Mouse (Mus musculus): Measurements from ENCODE around the gene Sipa1l3. TPM values are rescaled to one million over a fixed set of nuclear protein-coding genes. Genes with fewer than 3 reads are reported as not detected.
A peak's percentile ranks its signal among the peaks of the same experiment; 100 is the strongest.

Sipa1l3 gene
- polyA plus RNA-seq, 1 experiment: 35.4 TPM

GRCm38 (mm10) chr7:29327087-29327486 lies 191.4 kb downstream of the Sipa1l3 start:
- no peak for TF ChIP-seq POLR2A (IDR thresholded peaks at IDR 0.05; ENCODE audit: extremely low read depth, insufficient read depth, low read length)
- TF ChIP-seq CTCF (IDR thresholded peaks at IDR 0.05; ENCODE audit: extremely low read depth, insufficient read depth, low read length): no peak
- H3K27ac ChIP-seq (ENCODE audit: insufficient read depth, low read length): no peak overlapping the region
- H3K4me1 ChIP-seq (ENCODE audit: control insufficient read depth, insufficient read depth, low read length): peaks cover 5% of the 10 kb centered on the region
- no peak overlapping the region for H3K4me3 ChIP-seq (ENCODE audit: insufficient read depth, low read length)

DNA sequence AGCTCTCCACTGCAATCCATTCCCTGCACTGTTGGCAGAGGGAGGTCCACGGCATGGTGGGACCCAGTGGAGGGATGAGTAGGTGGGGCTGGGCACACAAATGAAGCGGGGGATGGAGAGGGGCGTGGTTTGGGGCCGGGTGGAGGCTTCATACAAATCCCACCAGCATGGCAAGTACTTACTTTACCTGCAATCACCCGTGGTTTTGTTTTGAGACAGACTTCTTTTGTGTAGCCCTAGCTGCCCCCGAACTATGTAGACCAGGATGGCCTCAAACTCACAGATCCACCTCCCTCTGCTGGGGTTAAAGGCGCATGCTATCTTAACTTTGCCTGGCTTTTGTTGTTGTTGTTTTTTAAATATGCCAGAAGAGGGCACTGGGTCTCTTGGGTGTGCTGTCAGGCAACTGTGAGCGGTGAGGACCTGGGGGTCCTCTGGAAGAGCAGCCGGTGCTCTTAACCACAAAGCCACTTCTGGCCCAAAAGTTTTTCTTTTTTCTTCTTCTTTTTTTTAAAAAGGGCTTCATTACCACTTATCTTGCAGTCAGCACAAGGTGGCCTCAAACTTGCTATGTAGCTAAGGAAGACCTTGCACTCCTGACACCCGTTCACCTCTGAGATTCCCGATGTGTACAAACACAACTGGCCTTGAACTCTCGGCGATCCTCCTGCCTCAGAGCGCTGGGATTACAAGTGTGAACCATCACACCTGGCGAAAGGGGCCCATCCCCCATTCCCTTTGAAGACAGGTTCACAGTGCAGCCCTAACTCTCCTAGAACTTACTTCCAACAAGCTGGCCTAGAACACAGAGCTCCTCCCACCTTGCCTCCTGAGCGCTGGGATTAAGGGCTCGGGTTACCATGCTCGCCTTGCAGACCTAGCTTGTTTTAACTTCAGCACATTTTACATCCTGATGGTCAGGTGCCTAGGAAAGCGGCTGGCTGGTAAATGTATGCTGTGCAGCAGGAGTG lies 198.8 kb downstream of the Sipa1l3 start:
- H3K27ac ChIP-seq (ENCODE audit: insufficient read depth, low read length): no peak overlapping the region
- H3K4me3 ChIP-seq (ENCODE audit: insufficient read depth, low read length): no peak overlapping the region
- TF ChIP-seq POLR2A (IDR thresholded peaks at IDR 0.05; ENCODE audit: extremely low read depth, insufficient read depth, low read length) (no peak), CTCF (IDR thresholded peaks at IDR 0.05; ENCODE audit: extremely low read depth, insufficient read depth, low read length) (0 out of 2 replicates have a peak, but pooled peaks have one; percentile 18)
- H3K4me1 ChIP-seq (ENCODE audit: control insufficient read depth, insufficient read depth, low read length): peaks cover 17% of the 10 kb centered on the region

DNA sequence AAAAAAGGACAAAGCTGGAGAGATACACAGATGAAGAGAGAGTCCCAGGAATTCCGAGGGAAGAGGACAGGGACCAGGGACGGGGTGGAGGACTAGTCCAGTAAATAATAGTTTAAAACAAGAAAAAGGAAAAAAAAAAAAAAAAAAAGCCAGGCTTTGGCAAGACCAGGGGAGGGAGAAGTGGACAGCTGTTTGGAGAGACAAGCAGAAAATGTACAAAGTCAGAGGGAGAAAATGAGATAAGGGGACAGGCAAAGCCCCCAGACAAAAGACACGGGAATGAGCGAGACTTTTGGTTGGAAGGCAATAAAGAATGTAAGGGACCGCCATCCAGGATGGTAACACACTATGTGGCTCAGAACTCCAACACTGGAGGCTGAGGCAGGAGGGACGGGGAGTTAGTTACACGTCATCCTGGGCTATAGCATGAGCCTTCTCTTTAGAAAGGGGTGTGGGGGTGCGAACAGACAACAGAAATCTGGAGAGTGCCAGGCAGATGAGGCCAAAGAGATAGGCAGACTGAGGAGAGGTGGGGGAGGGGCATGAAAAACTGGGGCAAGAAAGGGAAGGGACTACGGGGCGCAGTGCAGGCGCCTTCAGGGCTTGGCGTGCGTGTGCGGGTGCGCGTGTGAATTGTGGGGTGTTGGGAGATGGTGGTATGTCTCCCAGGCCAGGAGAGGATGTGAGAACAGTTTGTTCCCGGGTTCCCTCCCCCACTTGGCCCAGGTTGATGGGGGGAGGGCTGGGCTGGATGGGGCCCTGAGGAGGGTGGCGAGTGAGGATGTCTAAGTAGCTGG lies 200.1 kb downstream of the Sipa1l3 start:
- Histone ChIP-seq H3K4me3 (ENCODE audit: insufficient read depth, low read length) (no peak overlapping the region), H3K27ac (ENCODE audit: insufficient read depth, low read length) (0 out of 2 replicates have a peak overlapping the region, but pooled peaks have one; percentile 24), H3K4me1 (ENCODE audit: control insufficient read depth, insufficient read depth, low read length) (peaks cover 19% of the 10 kb centered on the region)
- TF ChIP-seq POLR2A (IDR thresholded peaks at IDR 0.05; ENCODE audit: extremely low read depth, insufficient read depth, low read length) (peak; percentile 49; the same call in 1 of the 2 replicates), CTCF (IDR thresholded peaks at IDR 0.05; ENCODE audit: extremely low read depth, insufficient read depth, low read length) (no peak)

GRCm38 (mm10) chr7:29317558-29317957 lies 200.9 kb downstream of the Sipa1l3 start:
- no peak overlapping the region for H3K4me3 ChIP-seq (ENCODE audit: insufficient read depth, low read length)
- TF ChIP-seq CTCF (IDR thresholded peaks at IDR 0.05; ENCODE audit: extremely low read depth, insufficient read depth, low read length): no peak
- no peak for TF ChIP-seq POLR2A (IDR thresholded peaks at IDR 0.05; ENCODE audit: extremely low read depth, insufficient read depth, low read length)

DNA sequence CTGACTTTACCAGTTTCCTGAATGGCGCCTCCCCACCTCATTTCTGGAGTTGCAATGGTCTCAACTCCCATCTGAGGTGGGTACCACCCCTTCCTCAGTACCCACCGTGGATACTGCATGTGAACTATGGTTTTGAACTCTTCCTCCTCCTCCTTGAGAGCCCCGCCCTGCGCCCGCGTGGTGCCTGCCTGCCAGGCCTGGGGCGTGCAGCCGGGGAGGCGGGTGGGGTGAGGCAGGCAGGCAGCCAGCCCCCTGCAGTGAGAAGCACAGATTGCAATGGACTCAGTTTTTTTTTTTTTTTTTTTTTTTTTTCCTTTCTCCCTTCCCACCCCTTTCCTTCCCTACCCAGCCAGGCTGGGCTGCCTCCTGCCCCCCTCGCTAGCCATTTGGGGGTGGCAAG lies 201.5 kb downstream of the Sipa1l3 start:
- H3K4me1 ChIP-seq (ENCODE audit: control insufficient read depth, insufficient read depth, low read length): peaks cover 21% of the 10 kb centered on the region
- TF ChIP-seq CTCF (IDR thresholded peaks at IDR 0.05; ENCODE audit: extremely low read depth, insufficient read depth, low read length) (no peak), POLR2A (IDR thresholded peaks at IDR 0.05; ENCODE audit: extremely low read depth, insufficient read depth, low read length) (no peak)
- no peak overlapping the region for H3K4me3 ChIP-seq (ENCODE audit: insufficient read depth, low read length)
- peak overlapping the region; percentile 79; the same call in 1 of the 2 replicates for H3K27ac ChIP-seq (ENCODE audit: insufficient read depth, low read length)

More at GRCm38 (mm10) chr7:29317558-29317957, 200.9 kb downstream of the Sipa1l3 start:
- peak overlapping the region; percentile 79 for H3K27ac ChIP-seq (ENCODE audit: insufficient read depth, low read length)
- peaks cover 21% of the 10 kb centered on the region for H3K4me1 ChIP-seq (ENCODE audit: control insufficient read depth, insufficient read depth, low read length)

DNA sequence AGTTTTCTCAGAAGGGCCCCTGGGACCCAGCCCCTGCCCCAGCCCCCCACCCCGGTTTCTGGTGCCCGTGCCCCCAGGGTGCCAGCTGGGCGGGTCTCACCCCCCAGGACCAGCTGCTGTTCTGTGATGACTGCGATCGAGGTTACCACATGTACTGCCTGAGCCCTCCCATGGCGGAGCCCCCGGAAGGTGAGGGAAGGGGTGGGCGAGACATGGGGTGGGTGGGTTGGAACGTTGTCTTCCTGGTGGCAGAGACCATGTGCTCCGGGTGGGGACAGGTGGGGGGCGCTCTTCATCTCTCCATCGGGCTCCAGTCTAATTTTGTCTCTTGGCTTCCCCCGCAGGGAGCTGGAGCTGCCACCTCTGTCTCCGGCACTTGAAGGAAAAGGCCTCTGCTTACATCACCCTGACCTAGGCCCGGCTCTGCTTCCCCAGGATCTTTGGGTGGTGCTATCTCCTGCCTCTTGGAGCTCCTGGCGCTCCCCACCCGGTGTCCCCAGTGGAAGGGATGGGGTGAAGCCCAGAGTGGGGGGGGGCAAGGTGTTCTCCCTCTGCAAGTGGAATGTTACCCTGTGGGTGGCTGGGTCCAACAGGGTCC lies 202.2 kb downstream of the Sipa1l3 start:
- H3K27ac ChIP-seq (ENCODE audit: insufficient read depth, low read length): peak overlapping the region; percentile 85
- no peak overlapping the region for H3K4me3 ChIP-seq (ENCODE audit: insufficient read depth, low read length)
- peaks cover 21% of the 10 kb centered on the region for H3K4me1 ChIP-seq (ENCODE audit: control insufficient read depth, insufficient read depth, low read length)
- TF ChIP-seq CTCF (IDR thresholded peaks at IDR 0.05; ENCODE audit: extremely low read depth, insufficient read depth, low read length) (no peak), POLR2A (IDR thresholded peaks at IDR 0.05; ENCODE audit: extremely low read depth, insufficient read depth, low read length) (no peak)

DNA sequence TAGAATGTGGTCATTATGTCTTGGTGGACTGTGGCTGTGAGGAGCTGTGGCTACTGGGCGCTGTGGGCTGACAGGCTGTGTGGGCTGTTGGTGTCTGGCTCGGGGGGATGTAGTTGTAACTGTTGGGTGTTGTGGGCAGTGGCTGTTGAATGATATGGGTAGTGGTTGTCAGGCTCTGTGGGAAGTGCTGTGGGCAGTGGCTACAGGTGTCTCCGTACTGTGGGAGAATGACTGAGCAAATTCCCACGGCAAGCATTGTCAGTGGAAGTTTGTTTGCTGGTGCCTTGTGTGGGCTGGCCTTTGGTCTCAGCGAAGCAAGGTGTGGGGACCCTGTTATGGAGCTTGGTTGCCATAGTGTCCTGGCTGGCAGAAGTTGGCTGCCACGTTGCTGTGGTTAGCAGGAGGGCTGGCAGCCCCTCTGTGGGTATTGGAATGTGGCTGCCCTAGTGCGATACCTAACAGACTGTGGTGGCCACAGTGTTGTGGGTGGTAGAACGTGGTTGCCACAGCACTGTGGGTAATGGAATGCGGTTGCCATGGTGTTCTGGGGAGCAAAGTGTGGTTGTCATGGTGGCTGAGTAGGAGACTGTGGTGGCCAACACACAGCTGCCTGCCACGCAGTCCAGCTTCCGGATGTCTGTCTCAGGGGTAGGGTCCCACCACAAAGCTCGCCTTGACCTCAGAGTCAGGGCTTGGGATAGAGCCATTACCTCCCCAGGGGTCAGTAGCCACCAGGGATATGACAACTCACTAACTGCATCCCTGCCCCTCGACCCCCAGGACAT lies 203.4 kb downstream of the Sipa1l3 start:
- Histone ChIP-seq H3K4me1 (ENCODE audit: control insufficient read depth, insufficient read depth, low read length) (peaks cover 21% of the 10 kb centered on the region), H3K4me3 (ENCODE audit: insufficient read depth, low read length) (no peak overlapping the region), H3K27ac (ENCODE audit: insufficient read depth, low read length) (peak overlapping the region; percentile 95)
- TF ChIP-seq CTCF (IDR thresholded peaks at IDR 0.05; ENCODE audit: extremely low read depth, insufficient read depth, low read length): no peak
- peak; percentile 34; the same call in 1 of the 2 replicates for TF ChIP-seq POLR2A (IDR thresholded peaks at IDR 0.05; ENCODE audit: extremely low read depth, insufficient read depth, low read length)

DNA sequence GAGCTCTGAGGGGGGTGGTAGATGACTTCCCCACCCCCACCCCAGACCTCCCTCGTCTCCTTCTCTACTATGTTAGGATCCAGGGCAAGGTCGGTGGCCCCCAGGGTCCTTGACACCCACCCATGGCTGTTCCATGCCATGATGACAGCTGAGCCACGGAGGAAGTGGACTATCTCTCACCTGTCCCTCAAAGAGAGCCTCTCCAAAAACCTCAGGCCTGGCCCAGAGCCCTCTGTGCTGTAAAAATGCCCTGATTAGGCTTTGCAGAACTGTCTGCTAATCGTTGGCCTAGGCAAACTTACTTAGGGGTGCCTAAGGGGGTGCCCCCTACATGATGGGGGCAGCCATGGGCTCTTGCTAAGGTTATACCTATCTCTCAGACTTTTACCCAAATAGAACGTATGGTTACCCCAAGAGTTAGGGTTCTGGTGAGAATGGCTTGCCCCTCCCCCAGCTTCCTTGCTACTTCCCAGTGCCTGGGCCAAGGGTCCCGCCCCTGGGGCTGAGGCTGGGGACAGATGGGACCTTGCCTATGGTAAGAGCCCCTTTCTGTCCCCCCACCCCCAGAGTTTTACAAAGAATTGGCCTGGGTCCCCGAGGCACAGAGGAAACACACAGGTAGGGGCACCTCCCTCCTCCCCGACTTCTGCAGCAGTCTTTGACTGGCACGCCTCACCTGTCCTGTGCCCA lies 204.7 kb downstream of the Sipa1l3 start:
- Histone ChIP-seq H3K4me1 (ENCODE audit: control insufficient read depth, insufficient read depth, low read length) (peaks cover 21% of the 10 kb centered on the region), H3K4me3 (ENCODE audit: insufficient read depth, low read length) (no peak overlapping the region), H3K27ac (ENCODE audit: insufficient read depth, low read length) (peak overlapping the region; percentile 78)
- TF ChIP-seq POLR2A (IDR thresholded peaks at IDR 0.05; ENCODE audit: extremely low read depth, insufficient read depth, low read length): no peak
- no peak for TF ChIP-seq CTCF (IDR thresholded peaks at IDR 0.05; ENCODE audit: extremely low read depth, insufficient read depth, low read length)

Data from cortical plate, adult 2 months (tissue).